Mouse (Mus musculus) megakaryocyte, embryonic 14.5 days (primary cell): ENCODE data around the gene Glb1.

Experiments used
- FLI1 ChIP-seq: IDR thresholded peaks from 2 replicates; pipeline ENCODE4 v1.6.1; 2012; ENCODE audit warnings: low read length, inconsistent platforms, mixed read lengths
- GATA1 ChIP-seq: IDR thresholded peaks from 3 replicates; pipeline ENCODE4 v1.6.1; 2012; ENCODE audit warnings: mixed read lengths, low read length, inconsistent platforms, borderline replicate concordance

GRCm38 (mm10) chr9:114384691-114385090 is 16.2 kb upstream of the Glb1 start:
- TF ChIP-seq GATA1: no peak
- no peak for TF ChIP-seq FLI1
